13 mouse cellular contexts compared by ENCODE assay signal in the genomic region with DNA sequence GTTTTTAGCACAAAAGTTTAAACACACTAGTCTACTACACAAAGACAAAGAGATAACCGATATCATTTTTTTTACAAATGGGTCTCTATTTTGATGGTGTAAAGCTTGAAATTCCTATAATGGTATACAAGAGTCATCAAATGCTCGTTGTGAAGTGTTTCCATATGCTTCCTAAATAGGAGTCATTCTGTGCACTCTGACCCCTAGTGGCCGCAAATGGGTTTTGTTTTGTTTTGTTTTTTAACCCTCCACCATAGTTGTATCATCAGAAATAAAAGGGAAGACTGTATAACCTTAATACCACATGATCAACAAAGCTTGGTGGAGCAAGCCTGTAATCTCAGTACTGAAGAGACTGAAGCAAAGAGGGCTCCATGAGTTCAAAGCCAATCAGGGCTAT. TPM values are rescaled to one million over a fixed set of nuclear protein-coding genes. Genes with fewer than 3 reads are reported as not detected.
DNase-seq lines count a peak whose midpoint lies in the region; ATAC-seq and TF ChIP-seq lines count a peak whose summit lies in the region.
"Had no signal": no experiment of that assay in that cellular context is flagged by ENCODE, and none has a peak within 500 bp of the region (broad histone marks: within the 10 kb centered on the region; RNA-seq: fewer than 3 reads in every experiment).

No protein-coding gene starts in this region.

- no peak overlapping the region for H3K27ac ChIP-seq in kidney, embryonic 15.5 days
- H3K27ac ChIP-seq in stomach, postnatal 0 days (replicated peaks), result no peak overlapping the region

- 41% methylated on average over 3 of the region's 3 CpGs for WGBS in kidney, embryonic 15.5 days
- 38% methylated on average over 3 of the region's 3 CpGs for WGBS in stomach, postnatal 0 days

- no peak overlapping the region for H3K4me2 ChIP-seq in kidney, embryonic 15.5 days
- no peak overlapping the region for H3K4me2 ChIP-seq in stomach, postnatal 0 days (replicated peaks; ENCODE audit: low read depth)

- H3K9me3 ChIP-seq in kidney, embryonic 15.5 days (replicated peaks), result no peaks in the 10 kb centered on the region
- H3K9me3 ChIP-seq in stomach, postnatal 0 days (ENCODE audit: control insufficient read depth, low read length), result no peaks in the 10 kb centered on the region

- H3K9ac ChIP-seq in kidney, embryonic 15.5 days, result no peak overlapping the region
- H3K9ac ChIP-seq in stomach, postnatal 0 days (ENCODE audit: low read length), result no peak overlapping the region

- no peak for TF ChIP-seq EP300 in stomach, postnatal 0 days (optimal IDR thresholded peaks at IDR 0.05)

- ATAC-seq in kidney, embryonic 15.5 days (replicated peaks; ENCODE audit: low FRiP score), result no peak
- ATAC-seq in stomach, postnatal 0 days (ENCODE audit: low FRiP score, low TSS enrichment), result no peak
- ATAC-seq: inflammation-experienced regulatory T-cells, adult 6 months had no signal

- H3K36me3 ChIP-seq in kidney, embryonic 15.5 days, result no peaks in the 10 kb centered on the region
- no peaks in the 10 kb centered on the region for H3K36me3 ChIP-seq in stomach, postnatal 0 days (ENCODE audit: control insufficient read depth, insufficient read depth, low read length)

- H3K27me3 ChIP-seq in kidney, embryonic 15.5 days, result no peaks in the 10 kb centered on the region
- H3K27me3 ChIP-seq in stomach, postnatal 0 days (ENCODE audit: control insufficient read depth, insufficient read depth, low read length), result no peaks in the 10 kb centered on the region

- H3K4me3 ChIP-seq in kidney, embryonic 15.5 days (replicated peaks), result no peak overlapping the region
- H3K4me3 ChIP-seq in stomach, postnatal 0 days (ENCODE audit: low read depth, low read length), result no peak overlapping the region

- H3K4me1 ChIP-seq in kidney, embryonic 15.5 days, result no peaks in the 10 kb centered on the region
- no peaks in the 10 kb centered on the region for H3K4me1 ChIP-seq in stomach, postnatal 0 days (replicated peaks; ENCODE audit: control insufficient read depth, insufficient read depth)

- peak; percentile 70 for TF ChIP-seq CTCF in stomach, postnatal 0 days (IDR thresholded peaks at IDR 0.05; ENCODE audit: low read depth)

- peak; percentile 24 for DNase-seq in adrenal gland, postnatal 10 days
- DNase-seq in adrenal gland, adult 8-10 months, result no peak
- DNase-seq in kidney, postnatal 4 days, result peak; percentile 21
- peak; percentile 7 for DNase-seq in thymus, postnatal 4 days
- no peak for DNase-seq in thymus, adult 18-20 months
- DNase-seq in stomach, postnatal 0 days (ENCODE audit: low spot score), result no peak
- no peak for DNase-seq in layer of hippocampus, adult 9-11 months
- DNase-seq: cerebellum, adult 9-10 months; heart, adult 11 months; layer of hippocampus, postnatal 36 days; right cerebral cortex, postnatal 14 days had no signal

RNA-seq across cellular contexts. Expression of gene Aass, which starts 9.9 kb away (rescaled TPM):
- 10 to 100 TPM in 1 of 2 experiments, 1 to 10 TPM in 1; 4.0 to 11.0 TPM for total RNA-seq in adrenal gland, postnatal 10 days (2021)
- 1 to 10 TPM; 1.1 to 1.8 (median 1.3) TPM for total RNA-seq in adrenal gland, adult 8-10 months (2022)
- 1.7 and 2.1 TPM in 2 replicates for polyA plus RNA-seq in kidney, embryonic 15.5 days (2015; fragmentation: Nextera tagmentation; extraction: Ambion mirVana)
- polyA plus RNA-seq in stomach, postnatal 0 days (2015; fragmentation: Nextera tagmentation; extraction: Ambion mirVana), result 0.29 and 0.32 TPM in 2 replicates

Comparison
In these comparisons a context has a peak if more than half of its experiments do, and no peak if none do; other contexts are left out.
1. DNase-seq: peak in adrenal gland, postnatal 10 days (single experiment), kidney, postnatal 4 days (2 of 2) and thymus, postnatal 4 days (single experiment); none in adrenal gland, adult 8-10 months (single experiment), thymus, adult 18-20 months (0 of 2), stomach, postnatal 0 days (single experiment) and layer of hippocampus, adult 9-11 months (single experiment).